Mouse (Mus musculus): ENCODE measurements at regions not wholly inside any gene's neighbourhood (a gene's known extent, or its start where the extent isn't known, plus 50 kb on each side); places are given as distances from the start of the nearest gene placed in this dataset.

GRCm38 (mm10) chr8:17782650-17783049 lies 1195.4 kb downstream of the Defb40 start:
- intact Hi-C loops (cut with DNase I) = no loop called here

DNA sequence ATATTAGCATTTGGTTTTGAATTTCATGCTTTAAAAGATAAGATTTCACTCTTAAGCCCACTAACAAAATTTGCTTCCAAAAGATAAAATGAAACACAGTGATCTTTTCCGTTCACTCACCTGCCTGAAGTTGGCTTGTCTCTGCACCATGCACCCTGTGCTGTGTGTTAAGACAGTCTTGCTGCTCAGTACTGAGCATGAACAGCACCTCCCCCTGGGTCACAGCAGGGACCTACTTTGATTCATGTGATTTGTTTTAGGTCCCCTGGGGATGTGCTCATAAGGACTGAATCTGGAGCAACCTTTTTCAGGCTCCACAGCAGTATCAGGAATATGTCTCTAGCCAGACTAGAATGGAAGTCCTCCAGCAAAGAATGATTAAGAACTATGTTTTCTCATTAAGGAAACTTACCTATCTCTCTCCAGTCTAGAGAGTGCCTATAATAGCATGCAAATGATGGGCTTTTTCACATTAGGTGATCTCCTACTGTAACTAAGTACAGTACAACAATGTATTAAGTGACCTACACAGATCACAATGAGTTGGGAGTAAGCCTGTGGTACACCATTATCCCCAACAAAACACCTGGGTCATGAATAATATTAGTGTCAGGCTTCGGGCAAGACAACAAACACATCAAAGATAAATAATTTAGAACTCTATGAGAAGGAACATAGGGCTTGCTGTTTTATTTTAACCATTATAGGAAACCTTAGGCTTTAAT lies 1196.3 kb downstream of the Defb40 start:
- no peak for DNase-seq (ENCODE audit: extremely low spot score in 1 of 2, low spot score in 2 of 2)
- intact Hi-C loops (cut with DNase I) = no loop called here

More at GRCm38 (mm10) chr8:17782650-17783049, 1195.4 kb downstream of the Defb40 start:
- no peak for DNase-seq (ENCODE audit: extremely low spot score in 1 of 2, low spot score in 2 of 2)

GRCm38 (mm10) chr8:17775411-17775810 lies 1202.6 kb downstream of the Defb40 start:
- intact Hi-C loops (cut with DNase I) = no loop called here
- DNase-seq (ENCODE audit: extremely low spot score in 1 of 2, low spot score in 2 of 2) = no peak

- DNase-seq (ENCODE audit: extremely low spot score in 1 of 2, low spot score in 2 of 2) = no peak
- intact Hi-C loops (cut with DNase I) = no loop called here
Measured at GRCm38 (mm10) chr8:17773311-17773710, 1204.7 kb downstream of the Defb40 start.

GRCm38 (mm10) chr8:17767441-17768007 lies 1210.5 kb downstream of the Defb40 start:
- no peak for DNase-seq (ENCODE audit: extremely low spot score in 1 of 2, low spot score in 2 of 2)
- intact Hi-C loops (cut with DNase I) = no loop called here

GRCm38 (mm10) chr8:17724672-17725071 lies 1253.4 kb downstream of the Defb40 start:
- DNase-seq (ENCODE audit: extremely low spot score in 1 of 2, low spot score in 2 of 2) = no peak
- intact Hi-C loops (cut with DNase I) = no loop called here

GRCm38 (mm10) chr8:17709162-17709561 lies 1268.9 kb downstream of the Defb40 start:
- no peak for DNase-seq (ENCODE audit: extremely low spot score in 1 of 2, low spot score in 2 of 2)
- intact Hi-C loops (cut with DNase I) = no loop called here

GRCm38 (mm10) chr8:17708409-17708808 lies 1269.6 kb downstream of the Defb40 start:
- intact Hi-C loops (cut with DNase I) = no loop called here
- no peak for DNase-seq (ENCODE audit: extremely low spot score in 1 of 2, low spot score in 2 of 2)

- DNase-seq (ENCODE audit: extremely low spot score in 1 of 2, low spot score in 2 of 2) = no peak
- intact Hi-C loops (cut with DNase I) = no loop called here
Measured at GRCm38 (mm10) chr8:17704289-17704688, 1273.8 kb downstream of the Defb40 start.

- peak; percentile 35 to 83 for DNase-seq (ENCODE audit: extremely low spot score in 1 of 2, low spot score in 2 of 2)
- intact Hi-C loops (cut with DNase I) = no loop called here
Measured at GRCm38 (mm10) chr8:17700362-17700761, 1277.7 kb downstream of the Defb40 start.

DNA sequence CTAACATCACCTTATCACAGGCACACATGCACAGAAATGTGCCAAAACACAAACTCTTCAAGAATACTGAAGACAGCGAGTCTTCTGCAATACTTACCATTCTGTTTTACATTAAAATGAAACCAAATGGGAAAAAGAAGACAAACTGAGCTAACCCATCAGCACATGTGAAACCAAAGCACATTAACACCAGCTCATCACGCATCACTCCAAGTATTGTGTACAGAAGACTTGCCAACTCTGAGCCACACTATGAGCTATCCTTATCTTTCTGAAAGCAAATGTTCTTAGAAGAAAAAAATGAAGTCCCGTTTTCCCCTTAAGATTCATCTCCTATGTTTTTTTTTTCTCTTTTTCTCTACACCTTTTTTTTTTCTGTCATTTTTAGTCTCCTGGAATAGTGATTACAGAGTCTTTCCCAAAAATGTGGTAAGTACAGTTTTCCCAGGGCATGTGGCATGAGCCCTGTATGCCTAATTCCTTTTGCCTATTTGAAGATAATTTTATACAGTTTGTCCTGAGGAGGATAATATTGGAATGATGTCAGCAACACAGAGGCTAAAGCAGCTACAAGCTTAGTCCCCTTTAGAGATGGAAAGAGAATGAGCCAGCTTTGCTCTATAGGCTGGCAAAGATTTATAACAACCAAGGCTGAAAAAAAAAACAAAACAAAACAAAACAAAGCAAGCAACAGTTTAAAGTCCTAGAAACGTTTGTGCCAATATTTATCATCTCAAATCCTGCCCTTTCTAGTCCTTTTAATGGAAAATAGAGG lies 1287.8 kb downstream of the Defb40 start:
- DNase-seq (ENCODE audit: extremely low spot score in 1 of 2, low spot score in 2 of 2) = no peak
- intact Hi-C loops (cut with DNase I) = no loop called here

- no peak for DNase-seq (ENCODE audit: extremely low spot score in 1 of 2, low spot score in 2 of 2)
- intact Hi-C loops (cut with DNase I) = no loop called here
Measured at GRCm38 (mm10) chr8:17689641-17690040, 1288.4 kb downstream of the Defb40 start.

DNA sequence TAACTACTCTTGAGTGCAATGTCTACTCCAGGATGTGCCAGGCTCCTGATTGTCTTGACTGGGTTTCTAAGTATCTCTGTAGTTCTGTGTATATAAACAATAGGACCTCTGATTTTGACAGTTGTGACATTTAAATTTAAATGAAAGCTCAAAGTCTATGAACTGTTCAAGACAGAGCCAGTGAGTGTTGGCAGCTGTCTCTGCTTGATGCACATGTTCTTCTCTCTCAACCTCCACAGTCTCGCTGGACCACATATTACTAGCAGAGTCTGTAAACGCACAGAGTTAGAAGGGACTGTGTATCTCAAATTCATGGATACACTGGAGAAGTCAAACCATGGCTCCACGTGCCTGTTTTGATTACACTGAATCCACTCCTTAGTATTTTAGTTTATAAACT lies 1291.0 kb downstream of the Defb40 start:
- no peak for DNase-seq (ENCODE audit: extremely low spot score in 1 of 2, low spot score in 2 of 2)
- intact Hi-C loops (cut with DNase I) = no loop called here

DNA sequence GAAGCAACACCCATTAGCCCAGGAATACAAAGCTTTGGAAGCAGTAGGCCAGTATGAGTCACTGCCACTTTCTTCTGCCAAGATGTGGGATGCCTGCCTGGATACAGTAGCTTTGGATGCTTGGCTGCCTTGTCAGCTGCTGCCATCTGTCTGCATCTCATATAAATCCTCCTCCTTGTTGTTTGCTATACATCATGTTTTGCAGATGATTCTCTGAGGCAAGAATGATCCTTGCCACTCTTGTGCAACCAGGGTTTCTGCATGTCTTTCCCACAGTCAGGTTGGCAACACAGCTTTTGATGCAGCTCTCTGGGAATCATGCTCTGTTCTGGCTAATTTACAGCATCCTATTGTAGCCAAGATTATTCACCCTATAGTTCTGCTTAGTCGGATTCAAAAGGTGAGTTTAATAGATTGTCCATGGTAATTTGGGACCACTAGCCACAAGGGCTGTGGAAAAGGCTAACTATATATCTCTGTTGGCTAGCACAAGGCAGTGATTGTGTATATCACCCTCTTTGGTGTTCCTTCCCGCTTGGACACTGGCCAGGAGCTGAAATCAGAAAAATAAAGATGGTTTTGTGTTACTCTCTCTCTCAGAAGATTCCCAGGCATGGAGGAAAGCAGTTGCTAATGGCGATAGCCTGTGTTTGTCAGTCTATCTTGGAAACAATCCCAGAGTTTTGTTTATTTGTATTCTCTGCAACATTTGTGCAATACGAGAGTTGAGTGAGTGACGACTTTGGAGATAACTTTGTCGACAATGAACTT lies 1313.5 kb downstream of the Defb40 start:
- peak; percentile 50 to 81 for DNase-seq (ENCODE audit: extremely low spot score in 1 of 2, low spot score in 2 of 2)
- intact Hi-C loops (cut with DNase I) = loop anchor here (2.0 to 10.0 kb wide), 2 partner anchors 86 to 270 kb away; no protein-coding TSS in a partner anchor

- intact Hi-C loops (cut with DNase I) = loop anchor here (10.0 kb wide), 1 partner anchor 265 kb away; no protein-coding TSS in a partner anchor
- no peak for DNase-seq (ENCODE audit: extremely low spot score in 1 of 2, low spot score in 2 of 2)
Measured at GRCm38 (mm10) chr8:17659753-17660361, 1318.2 kb downstream of the Defb40 start.

DNA sequence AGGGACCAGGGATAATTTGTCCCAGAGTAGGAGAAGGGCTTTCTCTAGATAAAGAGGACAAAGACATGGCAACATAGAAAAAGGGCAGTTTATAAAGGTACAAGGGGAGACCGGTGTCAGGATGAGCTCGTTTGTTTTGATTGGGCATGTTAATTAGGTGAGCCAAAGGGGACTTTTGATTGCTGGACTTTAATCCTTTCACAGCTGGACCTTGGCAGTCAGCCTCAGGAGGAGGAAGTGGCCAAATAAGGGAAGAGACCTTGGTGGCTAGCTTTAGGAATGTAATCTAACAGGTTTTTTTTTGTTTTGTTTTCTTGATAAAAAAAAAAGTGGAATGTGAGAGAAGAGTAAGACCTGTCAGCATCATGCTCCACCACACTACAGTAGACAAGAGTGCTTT lies 1324.3 kb downstream of the Defb40 start:
- intact Hi-C loops (cut with DNase I) = no loop called here
- DNase-seq (ENCODE audit: extremely low spot score in 1 of 2, low spot score in 2 of 2) = no peak

DNA sequence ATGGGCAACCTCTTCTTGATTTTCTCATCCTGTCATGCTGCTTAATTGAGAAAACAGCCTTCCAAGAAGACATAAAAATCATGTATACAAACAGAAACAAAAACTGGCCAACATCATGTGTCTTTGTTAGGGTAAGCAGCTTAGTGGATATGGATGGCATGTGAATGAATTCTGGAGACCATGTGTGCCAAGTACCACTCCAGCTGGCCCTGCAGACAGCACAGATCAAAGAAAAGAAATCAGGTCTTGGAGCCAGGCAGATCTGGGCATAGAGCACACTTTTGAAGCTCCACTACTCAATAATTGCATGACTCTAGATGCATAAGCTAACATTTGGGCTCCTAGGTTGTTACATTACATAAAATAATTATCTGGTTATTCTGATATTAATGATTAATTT lies 1330.5 kb downstream of the Defb40 start:
- intact Hi-C loops (cut with DNase I) = no loop called here
- no peak for DNase-seq (ENCODE audit: extremely low spot score in 1 of 2, low spot score in 2 of 2)

- DNase-seq (ENCODE audit: extremely low spot score in 1 of 2, low spot score in 2 of 2) = no peak
- intact Hi-C loops (cut with DNase I) = no loop called here
Measured at GRCm38 (mm10) chr8:17621109-17621508, 1356.9 kb downstream of the Defb40 start.

GRCm38 (mm10) chr8:17618846-17619245 lies 1359.2 kb downstream of the Defb40 start:
- no peak for DNase-seq (ENCODE audit: extremely low spot score in 1 of 2, low spot score in 2 of 2)
- intact Hi-C loops (cut with DNase I) = no loop called here

Measured in left cerebral cortex, postnatal 10 days (tissue).